Mouse (Mus musculus) liver, embryonic 16.5 days (tissue): Measurements from ENCODE around the gene Pappa. TPM values are rescaled to one million over a fixed set of nuclear protein-coding genes. Genes with fewer than 3 reads are reported as not detected.

Experiments
- ATAC-seq: fragments of 200-750 bp; cut with Nextera tagmentation; 2 replicates; pipeline ENCODE4 v1.8.0; 2017; ENCODE audit warnings: low read depth, mild to moderate bottlenecking, moderate number of reproducible peaks, moderate library complexity
- H3K27ac ChIP-seq: fragments of 300-500 bp; sonication (generic); 2 replicates; pipeline ENCODE4 v1.5.1; 2014; ENCODE audit warnings: mild to moderate bottlenecking, low read length
- H3K27me3 ChIP-seq: fragments of 300-500 bp; sonication (generic); 2 replicates; pipeline ENCODE4 v1.6.1; 2014; ENCODE audit warnings: low read depth, low read length, mixed read lengths; ENCODE audit not compliant: control insufficient read depth, insufficient read depth
- H3K36me3 ChIP-seq: fragments of 300-500 bp; sonication (generic); 2 replicates; pipeline ENCODE4 v1.6.1; 2014; ENCODE audit warnings: mild to moderate bottlenecking; ENCODE audit not compliant: control insufficient read depth, insufficient read depth
- H3K4me1 ChIP-seq: fragments of 300-500 bp; sonication (generic); 2 replicates; pipeline ENCODE4 v1.6.1; 2014; ENCODE audit warnings: low read depth, low read length, mixed read lengths; ENCODE audit not compliant: control insufficient read depth
- H3K4me2 ChIP-seq: fragments of 300-500 bp; sonication (generic); 2 replicates; pipeline ENCODE4 v1.6.1; 2014; ENCODE audit warnings: low read depth, low read length, mixed read lengths
- H3K4me3 ChIP-seq: fragments of 300-500 bp; sonication (generic); 2 replicates; pipeline ENCODE4 v1.5.1; 2014; ENCODE audit warnings: low read depth, mild to moderate bottlenecking, low read length
- H3K9ac ChIP-seq: fragments of 300-500 bp; sonication (generic); 2 replicates; pipeline ENCODE4 v1.6.1; 2014; ENCODE audit warnings: low read depth, low read length
- H3K9me3 ChIP-seq: fragments of 300-500 bp; sonication (generic); replicated peaks from 2 replicates; pipeline ENCODE4 v1.6.1; 2016; ENCODE audit warnings: low read length; ENCODE audit not compliant: control insufficient read depth
- WGBS: fragments of 180-500 bp; shearing (Covaris S2); extraction: QIAGEN DNeasy Blood & Tissue Kit; methylation state at CpG from one replicate; pipeline ENCODE4 v1.1.7; 2014; ENCODE audit not compliant: insufficient replicate concordance; 5-methylcytosine and 5-hydroxymethylcytosine counted together
- polyA plus RNA-seq: library from polyadenylated mRNA; unstranded; fragments of >200 nt; fragmentation: Nextera tagmentation; extraction: Ambion mirVana; gene quantifications from 2 replicates; pipeline ENCODE4 v1.2.1, GENCODE M21; 2015

The Pappa gene
- 0.01 and 0.05 TPM in 2 replicates for polyA plus RNA-seq

DNA sequence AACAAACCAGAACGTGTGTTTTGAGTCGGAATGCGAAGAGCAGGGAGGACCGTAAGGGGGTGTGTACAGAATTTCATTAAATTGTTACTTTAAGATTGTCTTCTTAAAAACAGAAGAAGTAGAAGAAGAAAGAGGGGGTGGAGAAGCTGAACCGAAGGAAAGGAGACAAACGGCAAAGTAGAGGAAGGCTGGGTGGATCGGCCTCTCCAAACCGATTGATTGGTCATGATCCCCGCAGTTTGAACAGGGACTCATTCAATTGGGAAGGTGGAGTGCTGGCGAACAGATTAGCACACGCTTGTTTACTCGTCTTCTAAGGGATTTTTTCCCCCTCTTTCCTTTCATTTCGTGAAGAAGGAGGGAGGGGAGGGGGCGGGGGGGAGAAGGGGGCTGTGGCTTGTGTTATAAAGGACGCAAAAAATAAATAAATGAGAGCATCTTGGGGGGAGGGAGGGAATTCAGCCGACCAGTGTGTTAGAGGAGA, at the start of gene Pappa:
Gene Pappa, plus strand, starts transcription at position 434 of the 484 bp plus-strand sequence.
- Histone ChIP-seq H3K4me2 (peak within 1 kb of the TSS; percentile 57), H3K4me1 (no peaks in the 10 kb centered on the region; the same call in 1 of the 2 replicates)
- WGBS = under 1% methylated on average over 16 of the region's 16 CpGs

DNA sequence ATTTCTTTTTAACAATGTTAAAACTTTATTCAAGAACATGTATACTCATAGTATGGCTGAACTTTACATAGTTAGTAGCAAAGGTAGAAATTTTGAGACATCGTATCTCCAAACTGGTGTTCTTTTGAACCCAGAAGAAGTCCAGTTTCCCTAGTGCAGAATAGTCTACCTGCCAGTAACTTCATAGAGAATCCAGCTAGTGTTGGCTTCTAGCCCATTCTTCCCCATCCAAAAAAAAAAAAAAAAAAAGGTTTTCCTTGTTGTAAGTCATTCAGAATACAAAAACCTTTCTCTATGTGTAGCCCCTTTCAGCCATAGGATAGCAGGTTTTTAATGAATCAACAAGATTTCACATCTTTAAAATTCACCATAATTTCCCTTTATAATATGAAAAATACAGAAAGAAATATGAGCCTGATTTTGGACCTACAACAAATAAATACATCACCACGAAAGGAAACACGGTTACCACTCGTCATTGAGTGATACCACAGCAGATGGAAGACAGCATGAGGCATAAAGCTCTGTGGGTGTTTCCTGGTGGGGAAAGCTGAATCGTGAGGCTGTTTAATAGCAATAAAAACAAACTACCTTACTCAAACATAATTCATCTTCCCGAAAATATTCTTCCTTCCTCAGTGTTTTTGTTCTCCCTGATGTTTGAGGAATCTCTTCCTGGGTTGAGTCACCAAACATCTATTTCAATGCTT, 45.9 kb upstream of the Pappa start:
- no peak overlapping the region for H3K27ac ChIP-seq
- H3K4me3 ChIP-seq = no peak overlapping the region
- H3K4me1 ChIP-seq = no peaks in the 10 kb centered on the region
- H3K9me3 ChIP-seq = no peaks in the 10 kb centered on the region
- ATAC-seq = no peak
- H3K27me3 ChIP-seq = no peaks in the 10 kb centered on the region
- 59% methylated on average over 6 of the region's 6 CpGs for WGBS
- no peaks in the 10 kb centered on the region for H3K36me3 ChIP-seq
- no peak overlapping the region for H3K9ac ChIP-seq
- no peak overlapping the region for H3K4me2 ChIP-seq

More for the DNA sequence above, at the start of gene Pappa:
- H3K36me3 ChIP-seq = no peaks in the 10 kb centered on the region
- peak within 1 kb of the TSS; percentile 44 for H3K4me3 ChIP-seq
- no peak for ATAC-seq
- peaks cover 29% of the 10 kb centered on the region for H3K27me3 ChIP-seq
- no peaks in the 10 kb centered on the region for H3K9me3 ChIP-seq
- H3K27ac ChIP-seq = no peak within 1 kb of the TSS
- H3K9ac ChIP-seq = no peak within 1 kb of the TSS

DNA sequence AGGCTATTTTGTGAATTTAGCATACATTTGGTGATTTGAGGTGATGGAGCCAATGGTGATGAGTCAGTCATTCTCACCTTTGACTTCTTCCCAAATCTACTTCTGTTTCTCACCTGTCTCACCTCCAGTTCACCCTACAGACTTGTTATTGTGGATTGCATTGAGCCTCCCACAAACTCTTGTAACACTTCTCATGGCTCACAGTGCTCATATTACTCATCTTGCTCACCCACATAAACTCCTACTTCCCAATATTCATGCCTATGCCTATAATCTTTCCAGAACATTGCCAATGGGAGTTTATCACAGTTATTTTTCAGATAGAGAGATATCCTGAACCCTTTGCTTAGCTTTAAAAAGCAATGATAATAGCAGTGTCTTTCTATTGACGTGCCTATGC, 37.1 kb upstream of the Pappa start:
- no peak overlapping the region for H3K9ac ChIP-seq
- H3K27ac ChIP-seq = no peak overlapping the region
- no peaks in the 10 kb centered on the region for H3K4me1 ChIP-seq
- H3K36me3 ChIP-seq = no peaks in the 10 kb centered on the region
- no peak for ATAC-seq
- WGBS = 58% methylated on average over 1 of the region's 1 CpGs
- H3K9me3 ChIP-seq = no peaks in the 10 kb centered on the region
- no peaks in the 10 kb centered on the region for H3K27me3 ChIP-seq
- H3K4me3 ChIP-seq = no peak overlapping the region
- no peak overlapping the region for H3K4me2 ChIP-seq

DNA sequence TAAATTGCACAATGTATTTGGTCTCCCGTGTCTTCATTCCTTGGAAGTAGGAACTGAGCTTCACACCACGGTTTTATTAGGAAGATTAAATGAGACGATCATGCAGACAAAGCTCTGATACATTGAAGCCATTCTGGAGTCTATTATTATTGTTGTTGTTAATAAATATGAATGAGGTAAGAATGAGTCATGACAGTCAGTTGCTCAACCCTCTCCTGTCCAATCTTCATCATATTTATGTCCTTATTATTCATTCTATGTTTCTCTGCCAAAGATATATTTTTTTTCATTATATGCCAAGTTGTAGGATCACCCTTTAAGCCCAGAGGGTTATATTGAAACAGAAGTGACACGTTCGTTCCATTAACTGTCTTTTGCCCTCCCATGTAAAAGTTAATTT, 36.4 kb upstream of the Pappa start:
- ATAC-seq = no peak
- Histone ChIP-seq H3K9ac (no peak overlapping the region), H3K4me3 (no peak overlapping the region), H3K9me3 (no peaks in the 10 kb centered on the region), H3K27ac (no peak overlapping the region), H3K36me3 (no peaks in the 10 kb centered on the region), H3K4me1 (no peaks in the 10 kb centered on the region), H3K4me2 (no peak overlapping the region), H3K27me3 (no peaks in the 10 kb centered on the region)
- 67% methylated on average over 5 of the region's 5 CpGs for WGBS

- Histone ChIP-seq H3K4me3 (no peak overlapping the region), H3K4me2 (no peak overlapping the region), H3K9ac (no peak overlapping the region), H3K4me1 (no peaks in the 10 kb centered on the region), H3K27me3 (no peaks in the 10 kb centered on the region), H3K27ac (no peak overlapping the region), H3K36me3 (no peaks in the 10 kb centered on the region), H3K9me3 (no peaks in the 10 kb centered on the region)
- 12% methylated on average over 1 of the region's 1 CpGs for WGBS
- ATAC-seq = no peak
These were observed 31.8 kb upstream of the Pappa start for GRCm38 (mm10) chr4:65092191-65092590.

DNA sequence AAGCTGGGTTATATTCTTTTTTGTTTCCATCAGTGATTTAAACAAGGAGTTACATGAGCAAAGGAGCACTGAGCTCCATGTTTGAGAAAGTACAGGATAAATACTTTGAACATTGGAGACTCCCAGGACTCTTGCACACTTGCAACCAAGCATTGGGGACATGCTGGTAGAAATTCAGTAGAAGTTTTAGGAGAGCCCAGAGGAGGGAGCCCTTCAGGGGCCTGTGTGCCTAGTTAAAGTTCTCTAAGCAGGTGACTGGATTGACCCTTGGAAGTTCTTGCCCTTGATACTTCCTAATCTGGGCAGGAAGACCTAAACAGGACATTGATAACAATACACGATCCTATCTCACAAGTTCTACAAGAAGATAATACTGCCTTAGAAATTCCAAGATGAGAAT, 3.6 kb upstream of the Pappa start:
- no peaks in the 10 kb centered on the region for H3K9me3 ChIP-seq
- H3K4me1 ChIP-seq = no peaks in the 10 kb centered on the region
- WGBS = 57% methylated on average over 1 of the region's 1 CpGs

GRCm38 (mm10) chr4:65122841-65123240, 1.1 kb upstream of the Pappa start:
- no peaks in the 10 kb centered on the region; the same call in 1 of the 2 replicates for H3K4me1 ChIP-seq
- ATAC-seq = no peak
- WGBS = 3% methylated on average over 2 of the region's 2 CpGs
- H3K9ac ChIP-seq = no peak overlapping the region
- peaks cover 29% of the 10 kb centered on the region for H3K27me3 ChIP-seq
- H3K4me2 ChIP-seq = no peak overlapping the region
- H3K9me3 ChIP-seq = no peaks in the 10 kb centered on the region
- H3K27ac ChIP-seq = no peak overlapping the region
- H3K36me3 ChIP-seq = no peaks in the 10 kb centered on the region
- no peak overlapping the region for H3K4me3 ChIP-seq

More for the DNA sequence above, 3.6 kb upstream of the Pappa start:
- H3K9ac ChIP-seq = no peak overlapping the region
- no peak for ATAC-seq
- H3K4me2 ChIP-seq = no peak overlapping the region
- peaks cover 23% of the 10 kb centered on the region for H3K27me3 ChIP-seq
- H3K27ac ChIP-seq = no peak overlapping the region
- H3K36me3 ChIP-seq = no peaks in the 10 kb centered on the region
- no peak overlapping the region for H3K4me3 ChIP-seq

DNA sequence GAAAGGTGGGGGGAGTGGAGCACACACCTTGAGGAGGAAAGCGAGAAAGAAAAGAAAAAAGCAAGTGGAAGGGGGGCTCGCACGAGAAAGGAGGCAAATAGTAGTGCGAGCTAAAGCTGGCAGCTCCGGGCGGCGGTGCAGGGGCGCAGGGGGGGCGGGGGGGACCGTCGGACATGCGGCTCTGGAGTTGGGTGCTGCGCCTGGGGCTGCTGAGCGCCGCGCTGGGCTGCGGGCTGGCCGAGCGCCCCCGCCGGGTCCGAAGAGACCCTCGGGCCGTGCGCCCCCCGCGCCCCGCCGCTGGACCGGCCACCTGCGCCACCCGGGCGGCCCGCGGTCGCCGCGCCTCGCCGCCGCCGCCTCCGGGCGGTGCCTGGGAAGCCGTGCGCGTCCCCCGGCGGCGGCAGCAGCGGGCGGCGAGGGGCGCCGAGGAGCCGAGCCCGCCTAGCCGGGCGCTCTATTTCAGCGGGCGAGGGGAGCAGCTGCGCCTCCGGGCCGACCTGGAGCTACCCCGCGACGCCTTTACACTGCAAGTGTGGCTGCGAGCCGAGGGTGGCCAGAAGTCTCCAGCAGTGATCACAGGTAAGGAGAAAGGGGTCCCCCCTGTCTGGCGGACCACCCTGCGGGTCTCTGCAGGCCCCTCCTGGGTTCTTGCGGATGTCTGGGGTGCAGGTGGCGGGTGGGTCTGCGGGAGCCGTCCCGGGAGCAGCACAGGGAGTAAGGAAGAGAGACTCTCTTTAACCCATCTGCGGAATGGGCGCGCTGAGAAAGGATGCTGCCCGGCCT, 586 bp downstream of the Pappa start:
- Histone ChIP-seq H3K27ac (no peak overlapping the region), H3K9ac (no peak overlapping the region), H3K4me1 (no peaks in the 10 kb centered on the region; the same call in 1 of the 2 replicates), H3K4me3 (peak overlapping the region; percentile 44), H3K27me3 (peaks cover 29% of the 10 kb centered on the region), H3K36me3 (no peaks in the 10 kb centered on the region), H3K4me2 (peak overlapping the region; percentile 57), H3K9me3 (no peaks in the 10 kb centered on the region)
- WGBS = 1% methylated on average over 56 of the region's 80 CpGs
- ATAC-seq = no peak
